Mouse (Mus musculus) C2C12 (cell line): ENCODE data around the gene Chaf1b. TPM values are rescaled to one million over a fixed set of nuclear protein-coding genes. Genes with fewer than 3 reads are reported as not detected.

Source experiments
- H3K27me3 ChIP-seq: one replicate; pipeline ENCODE4 v1.6.1; 2011; ENCODE audit not compliant: control insufficient read depth, insufficient read depth, insufficient read length
- H3K36me3 ChIP-seq: one replicate; pipeline ENCODE4 v1.6.1; 2011; ENCODE audit not compliant: control insufficient read depth, insufficient read depth
- H3K4me3 ChIP-seq: one replicate; pipeline ENCODE4 v1.5.1; 2011; ENCODE audit warnings: mild to moderate bottlenecking, control low read depth; ENCODE audit not compliant: poor library complexity, insufficient read depth, severe bottlenecking
- H3K79me2 ChIP-seq: one replicate; pipeline ENCODE4 v1.6.1; 2011; ENCODE audit not compliant: control insufficient read depth, insufficient read depth
- H3K79me3 ChIP-seq: one replicate; pipeline ENCODE4 v1.6.1; 2011; ENCODE audit warnings: low read depth, control low read depth
- H3ac ChIP-seq: one replicate; pipeline ENCODE3; 2011; ENCODE audit warnings: low read depth; ENCODE audit not compliant: control insufficient read depth, insufficient read length
- CEBPB ChIP-seq: IDR thresholded peaks from one replicate; pipeline ENCODE4 v1.6.1; 2011; ENCODE audit warnings: low read depth, mild to moderate bottlenecking, control low read depth, moderate library complexity
- CTCF ChIP-seq: IDR thresholded peaks from one replicate; pipeline ENCODE4 v1.5.1; 2011; ENCODE audit not compliant: control insufficient read depth, insufficient read depth, insufficient read length
- FOSL1 ChIP-seq: IDR thresholded peaks from one replicate; pipeline ENCODE4 v1.8.0; 2011; ENCODE audit warnings: mild to moderate bottlenecking, low read length; ENCODE audit not compliant: poor library complexity, insufficient read depth, severe bottlenecking
- MAX ChIP-seq: IDR thresholded peaks from one replicate; pipeline ENCODE4 v1.6.1; 2011; ENCODE audit warnings: mild to moderate bottlenecking, control low read depth
- MYOD1 ChIP-seq: IDR thresholded peaks from one replicate; pipeline ENCODE4 v1.6.1; 2011; ENCODE audit warnings: low read depth; ENCODE audit not compliant: control insufficient read depth, insufficient read length
- MYOG ChIP-seq: IDR thresholded peaks from one replicate; pipeline ENCODE4 v1.6.1; 2011; ENCODE audit not compliant: control insufficient read depth, insufficient read length; ENCODE audit errors: extremely low read depth
- USF1 ChIP-seq: IDR thresholded peaks from one replicate; pipeline ENCODE4 v1.6.1; 2011; ENCODE audit warnings: low read depth, mild to moderate bottlenecking, control low read depth, moderate library complexity
- polyA plus RNA-seq: library from polyadenylated mRNA; unstranded; fragments of >200 nt; fragmentation: generic; extraction: Trizol; gene quantifications from one replicate; pipeline ENCODE4 v1.2.1, GENCODE M21; 2012; ENCODE audit warnings: missing spikeins

Chaf1b gene
- polyA plus RNA-seq, 1 experiment: 55.5 TPM

DNA sequence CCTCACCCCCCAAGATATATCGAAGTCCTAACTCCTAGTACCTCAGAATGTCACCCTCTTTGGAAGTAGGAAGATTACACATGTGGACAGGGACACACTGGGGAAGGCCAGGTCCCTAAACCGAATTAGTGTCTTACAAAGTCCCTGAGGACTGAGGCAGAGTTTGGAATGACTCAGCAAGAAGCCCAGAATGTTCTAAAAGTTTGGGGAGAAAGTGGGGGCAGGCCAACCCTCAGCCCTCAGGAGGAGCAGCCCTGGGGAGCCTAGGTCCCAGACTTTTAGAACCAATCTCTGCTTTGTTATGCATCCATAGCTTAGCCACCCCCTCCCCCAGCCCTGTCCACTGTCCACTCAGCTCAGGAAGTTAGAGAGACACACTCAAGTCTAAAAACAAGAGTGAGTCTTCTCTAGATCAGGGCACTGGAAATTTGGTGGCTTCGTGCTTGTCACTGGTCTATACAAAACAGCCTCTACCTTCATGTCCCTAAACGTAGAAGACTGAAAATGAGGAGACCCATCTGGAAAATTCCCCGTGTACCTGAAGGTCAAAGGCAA, 39.2 kb downstream of the Chaf1b start:
- Histone ChIP-seq H3K79me3 (no peaks in the 10 kb centered on the region), H3K36me3 (no peaks in the 10 kb centered on the region), H3ac (no peak overlapping the region), H3K27me3 (no peaks in the 10 kb centered on the region), H3K79me2 (no peaks in the 10 kb centered on the region), H3K4me3 (no peak overlapping the region)
- TF ChIP-seq CTCF: no peak
- TF ChIP-seq FOSL1: no peak
- TF ChIP-seq CEBPB: no peak
- TF ChIP-seq MYOD1: no peak
- TF ChIP-seq USF1: no peak
- no peak for TF ChIP-seq MAX
- no peak for TF ChIP-seq MYOG

DNA sequence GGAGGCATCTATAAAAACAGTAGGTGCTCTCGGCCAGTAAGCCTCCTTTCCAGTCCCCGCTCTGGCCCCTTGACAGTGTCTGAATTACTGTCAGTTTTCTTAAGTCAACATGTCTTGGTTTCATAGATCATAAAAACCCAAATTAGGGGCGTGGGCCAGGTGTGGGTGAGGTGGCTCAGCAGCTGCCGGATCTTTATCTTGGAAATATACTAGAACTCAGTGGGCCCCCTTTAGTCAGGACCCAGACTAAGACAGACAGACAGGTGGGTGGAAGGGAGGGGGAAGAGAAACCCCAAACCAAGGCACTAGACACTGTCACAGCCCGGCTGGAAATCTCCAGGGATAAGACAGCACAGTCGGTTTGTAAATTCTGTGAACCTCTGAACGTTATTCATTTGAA, 40.1 kb downstream of the Chaf1b start:
- TF ChIP-seq FOSL1: no peak
- TF ChIP-seq USF1: no peak
- no peak for TF ChIP-seq CTCF
- TF ChIP-seq CEBPB: no peak
- TF ChIP-seq MAX: no peak
- no peak for TF ChIP-seq MYOG
- no peak for TF ChIP-seq MYOD1
- no peak overlapping the region for H3K4me3 ChIP-seq
- H3ac ChIP-seq: no peak overlapping the region
- no peaks in the 10 kb centered on the region for H3K36me3 ChIP-seq
- H3K79me3 ChIP-seq: no peaks in the 10 kb centered on the region
- no peaks in the 10 kb centered on the region for H3K27me3 ChIP-seq
- no peaks in the 10 kb centered on the region for H3K79me2 ChIP-seq

DNA sequence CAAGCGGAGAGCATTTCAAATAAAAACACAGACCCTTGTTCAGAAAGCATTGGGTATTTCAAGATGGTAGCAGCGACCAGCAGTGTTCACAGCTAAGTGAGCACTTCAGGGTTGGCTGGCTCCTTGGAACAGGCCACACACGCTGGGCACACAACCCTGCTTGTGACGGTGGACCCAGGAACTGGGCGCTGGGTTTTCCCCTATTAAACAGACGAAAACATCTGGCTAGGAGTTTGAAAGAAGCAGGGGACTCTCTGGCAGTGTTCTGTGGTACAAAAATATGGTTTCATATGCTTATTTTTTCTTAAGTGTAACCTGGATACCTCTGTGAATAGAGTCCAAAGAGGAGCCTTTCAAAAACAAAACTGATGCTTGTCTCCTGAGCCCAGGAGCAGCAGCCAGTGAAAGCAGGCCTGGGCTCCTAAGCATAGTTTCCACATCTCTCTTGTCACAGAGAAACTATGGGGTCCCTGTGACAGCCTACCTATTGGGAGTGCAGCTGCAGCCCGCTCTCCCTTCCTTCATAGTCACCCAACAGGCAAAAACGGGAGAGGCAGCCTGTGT, 42.1 kb downstream of the Chaf1b start:
- no peaks in the 10 kb centered on the region for H3K79me3 ChIP-seq
- H3ac ChIP-seq: no peak overlapping the region
- no peaks in the 10 kb centered on the region for H3K79me2 ChIP-seq
- no peaks in the 10 kb centered on the region for H3K27me3 ChIP-seq
- no peaks in the 10 kb centered on the region for H3K36me3 ChIP-seq
- H3K4me3 ChIP-seq: no peak overlapping the region
- no peak for TF ChIP-seq MAX
- TF ChIP-seq USF1: no peak
- no peak for TF ChIP-seq MYOD1
- no peak for TF ChIP-seq FOSL1
- no peak for TF ChIP-seq MYOG
- no peak for TF ChIP-seq CTCF
- no peak for TF ChIP-seq CEBPB

DNA sequence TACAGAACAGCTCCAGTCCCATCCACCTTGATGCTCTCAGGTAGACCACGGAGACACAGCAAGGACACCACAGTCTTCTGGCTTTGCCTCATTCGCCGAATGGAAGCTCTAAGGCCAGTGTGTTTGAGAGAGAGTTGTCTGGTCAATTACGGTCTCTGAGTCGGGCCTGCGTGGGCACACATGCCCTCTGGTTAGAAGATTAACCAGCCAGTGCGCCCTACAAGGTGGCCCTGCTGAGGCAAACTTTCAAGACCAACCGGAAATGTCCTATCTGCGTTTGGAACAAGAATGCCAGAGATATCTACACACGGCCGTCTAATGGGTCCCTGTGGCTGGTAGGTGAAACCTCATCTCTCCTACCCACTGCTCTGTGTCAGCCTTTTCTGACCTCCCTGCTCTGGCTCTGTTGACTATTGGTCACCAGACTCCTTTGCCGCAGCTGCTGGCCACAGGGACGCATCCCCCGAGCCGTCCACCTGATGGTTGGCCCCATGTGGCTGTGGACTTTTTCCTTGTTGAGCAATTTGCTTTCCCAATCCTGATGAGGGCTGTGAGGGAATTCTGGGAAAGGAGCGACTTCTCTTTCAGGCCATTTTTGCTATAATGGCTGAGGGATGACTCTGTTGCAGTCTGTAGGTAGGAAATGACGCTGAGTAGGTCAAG, 45.8 kb downstream of the Chaf1b start:
- H3K4me3 ChIP-seq: no peak overlapping the region
- TF ChIP-seq MAX: no peak
- no peak for TF ChIP-seq MYOG
- no peak for TF ChIP-seq MYOD1
- no peak for TF ChIP-seq CEBPB
- no peak for TF ChIP-seq USF1
- no peak for TF ChIP-seq CTCF
- no peak for TF ChIP-seq FOSL1
- H3K79me3 ChIP-seq: no peaks in the 10 kb centered on the region
- H3K36me3 ChIP-seq: no peaks in the 10 kb centered on the region
- no peaks in the 10 kb centered on the region for H3K27me3 ChIP-seq
- no peaks in the 10 kb centered on the region for H3K79me2 ChIP-seq
- H3ac ChIP-seq: no peak overlapping the region

DNA sequence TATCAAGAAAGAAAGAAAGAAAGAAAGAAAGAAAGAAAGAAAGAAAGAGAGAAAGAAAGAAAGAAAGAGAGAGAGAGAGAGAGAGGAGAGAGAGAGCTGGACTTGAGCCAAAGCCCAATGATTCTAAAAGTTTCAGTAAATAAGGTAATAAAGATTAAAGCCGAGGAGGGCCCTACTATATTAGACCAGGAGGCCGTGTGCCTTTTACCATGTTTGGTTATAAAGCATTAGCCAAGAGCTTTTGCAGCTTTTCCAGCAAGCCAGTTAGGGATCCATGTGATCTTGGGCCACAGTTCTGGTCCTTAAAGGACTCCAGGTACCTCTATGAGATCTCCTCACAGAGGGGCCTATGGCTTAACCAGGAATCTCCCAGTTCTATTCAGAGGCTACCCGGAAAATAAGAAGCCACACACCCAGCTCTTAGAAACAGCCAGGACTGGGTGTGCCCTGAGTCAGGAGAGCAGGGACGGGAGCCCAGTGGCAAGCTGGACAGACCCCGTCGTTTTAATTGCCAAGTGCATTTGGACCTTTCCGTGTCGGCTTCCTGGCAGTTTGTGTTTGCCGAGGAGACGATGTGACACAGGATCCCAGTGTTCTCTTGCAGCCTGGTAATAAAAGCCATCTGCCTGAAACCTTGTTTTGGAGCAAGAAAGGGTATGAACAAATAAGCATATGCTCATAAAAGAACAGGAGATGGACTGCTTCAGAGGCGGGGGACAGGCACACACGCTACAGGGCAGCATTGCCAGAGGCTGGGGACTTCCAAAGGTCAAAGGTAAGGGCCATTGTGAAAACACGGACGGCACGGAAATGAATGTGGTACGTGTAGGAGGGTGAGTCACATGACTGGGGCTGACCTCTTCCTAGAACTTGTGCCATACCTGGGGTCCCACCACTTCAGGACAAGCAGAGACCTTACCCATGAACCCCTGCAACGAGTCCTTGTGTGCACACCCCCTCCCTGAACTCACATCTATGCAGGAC, 48.8 kb downstream of the Chaf1b start:
- Histone ChIP-seq H3K27me3 (no peaks in the 10 kb centered on the region), H3K4me3 (no peak overlapping the region), H3ac (no peak overlapping the region), H3K36me3 (no peaks in the 10 kb centered on the region), H3K79me2 (no peaks in the 10 kb centered on the region), H3K79me3 (no peaks in the 10 kb centered on the region)
- TF ChIP-seq MYOG (no peak), USF1 (no peak), FOSL1 (no peak)
